8 mouse cellular contexts compared by ENCODE assay signal in the genomic region with DNA sequence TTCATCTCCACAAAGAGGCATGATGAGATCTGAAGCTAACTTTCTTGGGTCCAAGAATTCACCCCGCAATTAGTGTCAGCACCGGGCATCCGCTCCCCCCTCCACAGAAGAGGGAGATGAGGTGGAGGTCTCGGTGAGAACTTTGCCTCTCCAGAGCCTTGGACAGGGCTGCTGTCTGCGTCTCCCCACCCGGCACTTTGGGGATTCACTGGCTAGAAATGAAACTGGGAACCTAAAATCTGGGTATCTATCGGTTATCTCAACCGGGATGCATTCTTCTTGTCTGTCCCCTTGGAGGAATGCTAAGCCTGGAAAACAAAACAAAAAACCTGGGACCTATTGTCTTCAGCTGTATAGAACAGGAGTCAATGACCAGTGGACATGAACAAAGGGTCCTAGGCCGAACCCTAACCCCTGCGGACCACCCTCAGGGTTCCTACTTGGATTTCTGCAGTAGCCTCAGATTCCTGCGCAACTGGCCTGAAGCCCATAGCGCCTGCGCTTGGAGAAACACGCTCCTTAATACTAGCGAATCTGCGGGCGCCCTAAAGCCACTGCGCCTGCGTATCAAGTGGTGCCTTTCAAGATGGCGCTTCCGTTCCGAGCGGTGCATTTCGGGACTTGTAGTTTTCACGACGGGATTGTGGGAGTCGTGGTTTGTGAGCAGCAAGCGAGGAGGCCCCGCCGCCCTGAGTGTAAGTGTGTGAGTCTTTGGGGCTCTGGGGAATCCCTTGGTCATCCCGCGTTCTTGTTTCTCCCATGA. TPM values are rescaled to one million over a fixed set of nuclear protein-coding genes. Genes with fewer than 3 reads are reported as not detected.
DNase-seq lines count a peak whose midpoint lies in the region; ATAC-seq lines count a peak whose summit lies in the region.

TSS of gene Smim11 (plus strand) at position 638 of the 763 bp plus-strand sequence.

- H3K9ac ChIP-seq in hindbrain, embryonic 15.5 days = peak within 1 kb of the TSS; percentile 59

- H3K36me3 ChIP-seq in hindbrain, embryonic 15.5 days = peaks cover 4% of the 10 kb centered on the region

- H3K27me3 ChIP-seq in hindbrain, embryonic 15.5 days = no peaks in the 10 kb centered on the region

- H3K27ac ChIP-seq in hindbrain, embryonic 15.5 days (replicated peaks) = peak within 1 kb of the TSS; percentile 79

- H3K4me1 ChIP-seq in hindbrain, embryonic 15.5 days (replicated peaks) = peaks cover 23% of the 10 kb centered on the region

- DNase-seq in T-cell, adult 2 months (ENCODE audit: low spot score) = peak; percentile 93
- peak; percentile 93 to 97 for DNase-seq in cerebellum, postnatal 36 days
- DNase-seq in frontal cortex, postnatal 36 days (ENCODE audit: low spot score in 2 of 2) = peak; percentile 96 to 98
- DNase-seq in left cerebral cortex, adult 11 months (ENCODE audit: low spot score) = peak; percentile 92
- peak; percentile 95 to 96 for DNase-seq in lung, postnatal 4 days
- DNase-seq in retina, postnatal 7 days (ENCODE audit: low read depth, low spot score) = peak; percentile 97
- peak; percentile 72 for DNase-seq in urinary bladder, adult 2 months (ENCODE audit: low spot score)

- WGBS in hindbrain, embryonic 15.5 days = 8% methylated on average over 32 of the region's 32 CpGs

- peak within 1 kb of the TSS; percentile 91 for H3K4me2 ChIP-seq in hindbrain, embryonic 15.5 days

- H3K4me3 ChIP-seq in hindbrain, embryonic 15.5 days = peak within 1 kb of the TSS; percentile 56

- peak; percentile 96 for ATAC-seq in hindbrain, embryonic 15.5 days (ENCODE audit: low FRiP score, low read depth)

- no peaks in the 10 kb centered on the region for H3K9me3 ChIP-seq in hindbrain, embryonic 15.5 days

RNA-seq across cellular contexts. Expression of gene Smim11, which starts in this region (rescaled TPM):
- 59.3 and 71.4 TPM in 2 replicates for polyA plus RNA-seq in hindbrain, embryonic 15.5 days (2015; fragmentation: Nextera tagmentation; extraction: Ambion mirVana)
- polyA plus RNA-seq in urinary bladder, adult 2 months (2012; rRNA removed) = 60.7 and 70.4 TPM in 2 replicates

Comparison
In these comparisons a context has a peak if more than half of its experiments do, and no peak if none do; other contexts are left out.
1. Peak in every context shown above with its lines: DNase-seq, ATAC-seq, H3K4me3 ChIP-seq and H3K27ac ChIP-seq.